Mouse (Mus musculus): ENCODE results near the gene Csk. TPM values are rescaled to one million over a fixed set of nuclear protein-coding genes. Genes with fewer than 3 reads are reported as not detected.

Csk gene
- polyA plus RNA-seq, 1 experiment from 2014 or later: 41.1 TPM

DNA sequence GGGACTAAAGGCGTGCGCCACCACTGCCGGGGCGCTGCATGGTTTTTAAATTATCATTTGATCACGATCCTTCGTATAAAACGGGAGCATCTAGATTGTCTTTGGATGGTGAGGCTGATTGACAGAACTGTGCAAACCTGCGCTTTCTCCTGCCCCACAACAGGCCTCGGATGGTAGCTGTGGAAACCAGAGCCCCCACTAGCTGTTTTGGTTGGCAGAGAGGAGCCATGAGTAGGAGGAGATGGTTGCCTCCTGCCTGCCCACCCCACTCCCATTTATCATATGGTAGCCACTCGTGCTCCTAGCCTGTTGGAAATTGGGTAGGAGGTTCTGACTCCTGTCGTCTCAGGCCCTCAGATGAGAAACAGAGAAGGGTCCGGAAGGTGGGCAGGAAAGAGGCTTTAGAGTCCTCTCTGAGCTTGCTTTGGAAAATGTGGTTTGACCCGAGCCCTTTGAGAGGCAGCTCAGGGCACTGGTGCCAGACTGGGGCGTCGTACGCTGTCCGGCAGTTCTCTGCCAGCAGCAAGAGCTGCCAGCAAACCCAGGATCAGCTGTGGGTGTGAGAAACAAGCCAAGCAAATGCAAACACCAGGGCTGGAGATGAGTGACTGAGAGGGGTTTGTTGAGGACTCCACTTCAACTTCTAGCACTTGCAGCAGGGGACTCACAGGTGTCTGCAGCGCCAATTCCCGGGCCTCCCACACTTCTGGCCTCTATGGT, 3.4 kb upstream of the Csk start:
- ATAC-seq (ENCODE audit: insufficient number of reproducible peaks, insufficient read depth, low FRiP score, low TSS enrichment): no peak
- H3K4me3 ChIP-seq: no peak overlapping the region
- 83% methylated on average over 19 of the region's 19 CpGs for whole genome bisulfite sequencing

DNA sequence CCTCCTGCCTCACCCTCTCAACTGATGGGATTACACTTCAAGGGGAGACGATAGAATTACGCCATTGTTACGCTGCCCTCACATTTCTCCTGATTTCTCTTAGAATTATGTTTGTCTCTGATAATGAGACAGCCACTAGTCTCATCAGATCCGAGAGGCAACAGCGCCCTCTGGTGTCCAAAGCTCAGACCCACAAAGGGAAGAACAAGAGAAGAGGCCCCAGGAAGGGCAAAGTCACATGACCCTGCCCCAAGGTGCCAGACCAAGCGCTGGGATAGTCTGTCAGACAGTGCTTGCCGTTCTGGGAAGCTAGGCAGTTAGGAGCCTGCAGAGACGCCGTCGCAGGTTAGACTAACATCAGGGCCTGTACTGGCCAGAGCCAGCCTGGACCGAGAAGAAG, 2.3 kb upstream of the Csk start:
- Histone ChIP-seq H3K27ac (no peak overlapping the region), H3K9ac (peak overlapping the region; percentile 34; the same call in 1 of the 2 replicates), H3K27me3 (peaks cover 18% of the 10 kb centered on the region), H3K36me3 (no peaks in the 10 kb centered on the region), H3K4me3 (peak overlapping the region; percentile 14; the same call in 1 of the 2 replicates), H3K4me1 (peaks cover 12% of the 10 kb centered on the region), H3K4me2 (replicated peaks) (peak overlapping the region; percentile 46), H3K9me3 (no peaks in the 10 kb centered on the region)
- ATAC-seq (ENCODE audit: insufficient number of reproducible peaks, insufficient read depth, low FRiP score, low TSS enrichment): peak; percentile 49
- WGBS: 4% methylated on average over 11 of the region's 11 CpGs

More for the DNA sequence above, 3.4 kb upstream of the Csk start:
- Histone ChIP-seq H3K36me3 (no peaks in the 10 kb centered on the region), H3K4me2 (replicated peaks) (no peak overlapping the region), H3K4me1 (0 out of 2 replicates have a peak, but pooled peaks cover 6% of the 10 kb centered on the region), H3K27ac (no peak overlapping the region), H3K27me3 (peaks cover 18% of the 10 kb centered on the region), H3K9me3 (no peaks in the 10 kb centered on the region), H3K9ac (no peak overlapping the region)

DNA sequence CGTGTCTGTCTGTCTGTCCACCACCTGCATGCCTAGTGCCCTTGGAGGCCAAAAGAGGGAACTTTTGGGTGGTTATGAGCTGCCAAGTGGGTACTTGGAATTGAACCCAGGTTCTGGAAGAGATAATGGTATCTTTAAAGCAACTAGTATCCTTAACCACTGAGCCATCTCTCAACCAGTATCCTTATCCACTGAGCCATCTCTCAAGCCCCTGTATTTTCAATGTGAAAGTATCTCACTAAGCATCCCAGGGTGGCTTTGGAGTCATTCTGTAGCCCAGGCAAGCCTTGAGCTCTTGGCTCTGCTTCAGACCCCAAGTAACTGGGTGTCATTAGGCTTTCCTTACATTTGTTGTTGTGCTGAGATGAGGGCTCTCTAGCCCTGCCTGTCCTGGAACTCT, 1.5 kb upstream of the Csk start:
- Histone ChIP-seq H3K4me1 (peaks cover 17% of the 10 kb centered on the region), H3K4me2 (replicated peaks) (no peak overlapping the region), H3K27me3 (peaks cover 18% of the 10 kb centered on the region), H3K4me3 (no peak overlapping the region), H3K9ac (no peak overlapping the region), H3K27ac (no peak overlapping the region), H3K9me3 (no peaks in the 10 kb centered on the region), H3K36me3 (no peaks in the 10 kb centered on the region)
- no peak for ATAC-seq (ENCODE audit: insufficient number of reproducible peaks, insufficient read depth, low FRiP score, low TSS enrichment)
- 80% methylated on average over 1 of the region's 1 CpGs for WGBS

DNA sequence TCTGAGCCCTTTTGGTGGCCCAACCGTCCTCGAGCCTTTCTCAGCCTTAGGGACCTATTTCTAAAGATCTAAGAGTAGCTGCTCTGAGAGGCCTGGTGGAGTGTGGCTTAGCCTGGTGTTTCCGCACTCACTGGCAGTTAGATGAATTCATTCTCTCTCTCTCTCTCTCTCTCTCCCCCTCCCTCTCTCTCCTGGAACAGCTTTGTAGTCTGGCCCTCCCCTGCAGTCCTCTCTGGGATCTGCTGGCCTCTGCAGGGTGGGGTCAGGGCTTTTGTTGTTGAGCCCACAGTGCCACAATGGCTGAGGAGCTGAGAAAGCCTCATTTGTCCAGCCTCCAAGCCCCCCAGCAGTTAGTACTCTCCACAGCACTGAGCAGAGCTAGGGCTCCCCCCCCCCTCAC, 576 bp downstream of the Csk start:
- peaks cover 17% of the 10 kb centered on the region for H3K4me1 ChIP-seq
- H3K9ac ChIP-seq: no peak overlapping the region
- no peak overlapping the region for H3K4me3 ChIP-seq
- ATAC-seq (ENCODE audit: insufficient number of reproducible peaks, insufficient read depth, low FRiP score, low TSS enrichment): no peak
- H3K27me3 ChIP-seq: peaks cover 18% of the 10 kb centered on the region
- H3K4me2 ChIP-seq (replicated peaks): no peak overlapping the region
- H3K36me3 ChIP-seq: no peaks in the 10 kb centered on the region
- 51% methylated on average over 3 of the region's 3 CpGs for WGBS
- H3K9me3 ChIP-seq: no peaks in the 10 kb centered on the region
- H3K27ac ChIP-seq: no peak overlapping the region

DNA sequence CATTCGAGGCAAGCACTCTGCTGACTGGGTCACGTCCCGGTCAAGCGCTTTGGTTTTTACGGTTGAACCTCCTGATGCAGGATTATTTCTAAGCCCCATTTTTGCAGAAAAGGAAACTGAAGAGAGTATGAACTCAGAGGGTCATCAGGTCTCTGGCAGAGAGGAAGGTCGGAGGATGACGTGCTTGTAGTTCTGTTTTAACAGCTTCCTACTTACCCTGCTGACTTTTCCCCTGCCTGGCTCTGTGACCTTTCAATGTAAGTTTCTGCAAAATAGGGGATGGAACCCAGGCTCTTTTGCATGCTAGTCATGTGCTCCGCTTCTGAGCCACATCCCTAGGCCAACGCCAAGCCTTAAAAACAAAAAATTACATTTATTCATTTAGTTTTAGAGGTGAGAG, 1.1 kb downstream of the Csk start:
- WGBS: 64% methylated on average over 9 of the region's 9 CpGs
- Histone ChIP-seq H3K27ac (no peak overlapping the region), H3K4me1 (peaks cover 17% of the 10 kb centered on the region), H3K27me3 (peaks cover 18% of the 10 kb centered on the region), H3K9me3 (no peaks in the 10 kb centered on the region), H3K4me2 (replicated peaks) (no peak overlapping the region), H3K36me3 (no peaks in the 10 kb centered on the region), H3K9ac (no peak overlapping the region; the same call in 1 of the 2 replicates), H3K4me3 (no peak overlapping the region)
- no peak for ATAC-seq (ENCODE audit: insufficient number of reproducible peaks, insufficient read depth, low FRiP score, low TSS enrichment)

DNA sequence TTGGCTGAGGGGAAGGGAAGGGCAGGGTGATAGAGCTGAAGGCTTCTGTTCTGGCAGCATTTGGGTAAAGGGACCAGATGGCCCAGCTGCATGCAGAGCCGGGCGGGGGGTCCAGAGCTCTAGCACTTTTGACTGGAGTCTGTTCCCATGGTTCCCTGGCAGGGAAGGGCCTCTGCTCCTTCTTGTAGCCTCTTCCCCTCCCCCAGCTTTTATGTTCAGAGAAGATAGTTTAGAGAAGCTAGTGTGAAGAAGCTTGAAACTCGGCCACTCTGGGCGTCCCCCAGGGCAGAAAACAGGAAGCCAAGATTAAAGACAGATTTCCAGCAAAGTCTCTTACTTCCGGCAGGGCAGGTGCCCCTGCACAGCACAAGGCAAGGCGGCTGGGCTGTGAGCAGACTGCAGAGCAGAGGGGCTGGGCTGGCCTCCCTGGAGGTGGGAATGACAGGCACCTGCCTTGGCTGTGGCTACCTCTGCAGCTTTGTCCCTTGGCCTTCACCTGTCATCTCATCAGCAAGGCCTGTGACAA, 2.6 kb downstream of the Csk start:
- H3K4me2 ChIP-seq (replicated peaks): no peak overlapping the region
- no peak for ATAC-seq (ENCODE audit: insufficient number of reproducible peaks, insufficient read depth, low FRiP score, low TSS enrichment)
- H3K4me1 ChIP-seq: peaks cover 14% of the 10 kb centered on the region
- peaks cover 18% of the 10 kb centered on the region for H3K27me3 ChIP-seq
- no peak overlapping the region for H3K9ac ChIP-seq
- H3K9me3 ChIP-seq: no peaks in the 10 kb centered on the region
- H3K4me3 ChIP-seq: no peak overlapping the region
- no peaks in the 10 kb centered on the region for H3K36me3 ChIP-seq
- WGBS: 7% methylated on average over 6 of the region's 6 CpGs
- no peak overlapping the region for H3K27ac ChIP-seq

DNA sequence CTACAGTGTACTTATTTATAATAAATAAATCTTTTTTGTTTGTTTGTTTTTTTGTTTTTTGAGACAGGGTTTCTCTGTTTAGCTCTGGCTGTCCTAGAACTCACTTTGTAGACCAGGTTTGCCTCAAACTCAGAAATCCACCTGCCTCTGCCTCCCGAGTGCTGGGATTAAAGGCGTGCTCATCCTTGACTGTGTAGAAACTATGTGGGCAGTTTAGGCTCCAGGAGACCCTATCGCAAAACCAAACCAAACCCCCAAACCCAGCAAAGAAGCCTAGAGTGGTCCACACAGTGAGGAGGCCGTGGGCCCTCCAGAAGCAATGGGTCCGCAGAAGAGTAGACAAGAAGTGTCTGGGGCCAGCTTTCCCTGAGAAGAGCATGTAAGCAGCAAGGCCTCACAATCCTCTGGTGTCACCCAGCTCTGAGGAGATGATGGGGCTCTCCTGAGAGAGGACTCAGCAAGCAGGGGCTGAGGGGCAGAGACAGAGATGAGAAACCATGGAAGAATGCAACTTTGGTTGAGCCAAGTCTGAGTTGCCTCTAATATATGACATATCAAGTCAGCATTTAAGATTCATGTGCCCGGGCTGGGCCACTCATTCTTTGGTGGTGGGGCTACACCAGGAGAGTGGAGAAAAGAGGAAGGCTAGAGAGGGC, 3.2 kb downstream of the Csk start:
- 88% methylated on average over 6 of the region's 6 CpGs for WGBS
- no peaks in the 10 kb centered on the region for H3K36me3 ChIP-seq
- peaks cover 13% of the 10 kb centered on the region for H3K4me1 ChIP-seq
- ATAC-seq (ENCODE audit: insufficient number of reproducible peaks, insufficient read depth, low FRiP score, low TSS enrichment): no peak
- H3K4me3 ChIP-seq: no peak overlapping the region
- no peak overlapping the region for H3K27ac ChIP-seq
- peaks cover 18% of the 10 kb centered on the region for H3K27me3 ChIP-seq
- H3K9ac ChIP-seq: no peak overlapping the region
- H3K4me2 ChIP-seq (replicated peaks): no peak overlapping the region
- no peaks in the 10 kb centered on the region for H3K9me3 ChIP-seq

DNA sequence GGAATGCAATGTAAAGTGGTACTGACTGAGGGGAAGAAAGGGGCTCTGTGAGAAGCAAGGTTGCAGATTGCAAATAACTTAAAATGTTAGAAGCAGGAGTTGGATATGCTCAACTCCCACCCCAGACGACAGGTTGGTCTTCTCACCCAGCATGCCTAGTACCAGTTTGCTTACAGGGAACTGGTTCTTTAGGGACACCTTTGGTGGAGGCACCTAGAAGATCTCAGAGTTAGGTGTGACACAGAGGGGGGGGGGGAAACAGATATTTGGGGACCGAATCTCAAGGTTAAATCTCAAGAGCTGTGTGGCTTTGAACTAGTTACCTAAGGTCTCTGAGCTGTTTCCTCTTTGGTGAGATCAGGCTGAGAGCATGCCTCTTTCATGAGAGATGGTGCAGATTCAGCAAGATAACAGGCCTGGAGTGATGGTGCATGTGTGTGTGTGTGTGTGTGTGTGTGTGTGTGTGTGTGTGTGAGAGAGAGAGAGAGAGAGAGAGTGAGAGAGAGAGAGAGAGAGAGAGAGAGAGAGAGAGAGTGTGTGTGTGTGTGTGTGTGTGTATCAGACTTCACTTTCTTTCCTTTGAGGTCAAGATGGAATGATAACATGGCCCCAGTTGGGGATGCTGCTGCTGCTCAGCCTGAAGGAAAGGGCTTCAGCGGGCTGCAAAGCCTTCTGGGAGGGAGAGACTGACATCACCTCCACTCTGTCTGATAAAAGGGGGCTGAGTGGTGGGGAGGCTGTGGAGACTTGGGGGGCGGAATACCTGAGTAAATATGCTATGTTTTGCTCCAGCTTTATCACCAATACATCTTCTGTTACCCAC, 5.9 kb downstream of the Csk start:
- no peak for ATAC-seq (ENCODE audit: insufficient number of reproducible peaks, insufficient read depth, low FRiP score, low TSS enrichment)
- no peak overlapping the region for H3K4me3 ChIP-seq
- no peak overlapping the region for H3K27ac ChIP-seq
- no peaks in the 10 kb centered on the region for H3K36me3 ChIP-seq
- H3K9me3 ChIP-seq: no peaks in the 10 kb centered on the region
- no peak overlapping the region for H3K9ac ChIP-seq
- 80% methylated on average over 4 of the region's 4 CpGs for WGBS
- no peaks in the 10 kb centered on the region for H3K27me3 ChIP-seq
- H3K4me2 ChIP-seq (replicated peaks): no peak overlapping the region
- peaks cover 31% of the 10 kb centered on the region for H3K4me1 ChIP-seq

DNA sequence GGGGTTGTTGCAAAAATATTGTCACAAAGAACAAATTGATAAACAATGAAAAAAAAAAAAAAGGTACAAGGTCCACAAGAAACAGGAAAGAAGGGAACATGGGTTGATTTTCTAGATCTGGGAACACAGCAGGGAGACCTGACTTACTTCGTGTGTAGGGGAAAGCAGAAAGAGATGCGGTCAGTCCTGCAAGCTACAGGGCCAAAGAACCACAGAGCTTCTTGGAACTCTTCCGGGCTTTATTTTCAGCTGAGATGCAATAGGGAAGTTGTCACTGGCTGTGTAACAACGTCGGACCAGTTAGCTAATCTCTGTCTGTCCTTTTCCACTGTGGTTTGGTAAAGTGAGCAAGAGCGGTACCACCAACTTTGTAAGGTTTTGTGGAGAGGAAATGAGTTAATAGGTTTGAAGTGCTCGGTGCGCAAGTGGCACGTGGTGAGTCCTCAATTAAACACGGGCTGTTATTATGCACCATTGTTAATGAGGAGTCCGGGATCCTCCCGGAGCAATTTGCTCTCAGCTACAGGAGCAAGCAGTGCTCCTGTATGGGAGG, 6.8 kb downstream of the Csk start:
- no peak overlapping the region for H3K4me3 ChIP-seq
- H3K4me2 ChIP-seq (replicated peaks): no peak overlapping the region
- H3K36me3 ChIP-seq: peaks cover 6% of the 10 kb centered on the region; the same call in 1 of the 2 replicates
- ATAC-seq (ENCODE audit: insufficient number of reproducible peaks, insufficient read depth, low FRiP score, low TSS enrichment): no peak
- WGBS: 67% methylated on average over 12 of the region's 12 CpGs
- H3K4me1 ChIP-seq: peaks cover 39% of the 10 kb centered on the region
- no peaks in the 10 kb centered on the region for H3K27me3 ChIP-seq
- no peaks in the 10 kb centered on the region for H3K9me3 ChIP-seq
- no peak overlapping the region for H3K9ac ChIP-seq
- H3K27ac ChIP-seq: no peak overlapping the region

DNA sequence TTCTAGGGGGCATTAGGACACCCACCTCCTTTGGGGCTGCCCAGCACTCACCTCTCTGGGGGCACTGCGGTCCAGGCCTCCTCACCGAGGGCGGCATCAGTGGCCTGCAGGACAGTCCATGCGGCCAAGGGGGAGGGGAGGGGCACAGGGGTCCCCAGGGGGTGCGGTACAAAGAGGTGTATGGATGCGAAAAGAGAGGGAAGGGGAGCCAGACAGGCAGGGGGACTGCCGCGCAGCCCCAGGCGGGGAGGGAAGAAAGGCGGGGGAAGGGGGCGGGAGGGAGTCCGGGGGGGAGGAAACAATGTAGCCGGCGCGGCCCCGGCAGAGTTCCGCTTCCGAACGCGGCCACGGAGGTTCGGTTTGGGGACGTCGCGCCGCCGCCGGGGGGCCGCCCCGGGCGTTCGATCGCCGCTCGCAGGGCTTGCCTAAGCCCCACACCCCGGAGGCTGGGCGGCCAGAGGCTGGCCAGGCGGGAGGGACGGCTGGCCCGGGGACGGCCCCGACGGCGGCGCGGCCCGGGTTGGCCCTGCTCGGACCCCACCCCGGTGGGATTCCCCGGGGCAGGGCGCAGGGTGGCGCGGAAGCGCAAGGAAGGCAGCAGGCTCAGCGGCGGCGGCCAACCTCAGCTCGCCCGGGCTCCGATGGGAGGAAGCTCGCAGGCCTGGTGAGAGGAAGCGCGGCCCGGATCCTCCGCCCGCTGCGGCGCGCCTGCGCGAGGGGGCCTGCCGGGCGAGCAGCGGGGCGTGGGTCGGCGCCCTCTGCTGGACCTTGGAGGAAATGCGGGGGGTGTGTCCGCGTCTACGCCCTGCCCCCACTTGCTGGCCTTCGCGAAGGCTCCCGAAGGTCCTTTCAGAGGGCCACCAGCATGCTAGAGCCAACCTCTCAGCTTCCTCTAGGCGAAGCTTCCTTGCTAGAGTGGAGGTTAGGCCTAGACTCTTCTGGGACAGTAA, 8.2 kb downstream of the Csk start:
- Histone ChIP-seq H3K27ac (peak overlapping the region; percentile 97), H3K4me1 (peaks cover 42% of the 10 kb centered on the region), H3K4me3 (peak overlapping the region; percentile 99), H3K4me2 (replicated peaks) (peak overlapping the region; percentile 97), H3K36me3 (peaks cover 8% of the 10 kb centered on the region; the same call in 1 of the 2 replicates), H3K9ac (peak overlapping the region; percentile 100), H3K9me3 (no peaks in the 10 kb centered on the region), H3K27me3 (no peaks in the 10 kb centered on the region)
- ATAC-seq (ENCODE audit: insufficient number of reproducible peaks, insufficient read depth, low FRiP score, low TSS enrichment): peak; percentile 73
- 0% methylated on average over 66 of the region's 85 CpGs for WGBS

All from embryonic facial prominence, embryonic 12.5 days (tissue).